Mouse (Mus musculus): ENCODE measurements around the gene Xpo1.

GRCm38 (mm10) chr11:23303126-23303525, 47.3 kb downstream of the Xpo1 start:
- no peak for TF ChIP-seq CTCF (IDR thresholded peaks at IDR 0.05; ENCODE audit: control insufficient read depth, insufficient read depth, low read length)
- no peak for TF ChIP-seq POLR2A (IDR thresholded peaks at IDR 0.05; ENCODE audit: borderline replicate concordance, control insufficient read depth, low read depth, low read length)

All from bone marrow, adult 2 months (tissue).